Mouse (Mus musculus): ENCODE data around the gene Htr6. TPM values are rescaled to one million over a fixed set of nuclear protein-coding genes. Genes with fewer than 3 reads are reported as not detected.

Htr6 gene
- polyA plus RNA-seq, 1 experiment from 2014 or later = not detected

- peaks cover 31% of the 10 kb centered on the region for H3K27me3 ChIP-seq
- no peak overlapping the region for H3K27ac ChIP-seq
- no peak overlapping the region for H3K4me3 ChIP-seq
- 73% methylated on average over 4 of the region's 4 CpGs for WGBS
- H3K36me3 ChIP-seq = no peaks in the 10 kb centered on the region
- no peak for ATAC-seq (replicated peaks; ENCODE audit: insufficient number of reproducible peaks, insufficient read depth, low FRiP score, low read depth)
- peaks cover 28% of the 10 kb centered on the region for H3K4me1 ChIP-seq (replicated peaks)
- no peaks in the 10 kb centered on the region for H3K9me3 ChIP-seq (replicated peaks)
- H3K9ac ChIP-seq = no peak overlapping the region
- H3K4me2 ChIP-seq = no peak overlapping the region
Observed at GRCm38 (mm10) chr4:139086984-139087383, 11.6 kb upstream of the Htr6 start.

DNA sequence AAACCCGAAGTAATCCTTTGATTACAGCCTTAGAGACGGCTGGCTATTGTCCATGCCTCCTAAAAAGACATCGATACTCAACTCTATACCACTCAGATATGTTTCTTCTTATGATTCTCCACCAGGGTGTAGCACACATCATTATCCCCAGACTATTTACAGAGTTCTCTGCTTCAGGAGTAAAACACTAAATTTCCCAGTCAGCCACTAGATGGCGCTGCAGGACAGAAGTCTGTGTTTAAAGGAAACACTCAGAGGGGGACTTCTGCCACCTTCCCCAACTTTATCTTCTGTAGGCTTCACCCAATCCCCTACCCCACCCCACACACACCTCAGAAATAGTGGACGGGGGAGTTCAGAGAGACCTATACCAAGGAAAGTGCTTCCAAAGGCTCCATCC, 10.7 kb upstream of the Htr6 start:
- Histone ChIP-seq H3K9ac (no peak overlapping the region), H3K4me3 (no peak overlapping the region), H3K27ac (no peak overlapping the region), H3K36me3 (no peaks in the 10 kb centered on the region), H3K27me3 (peaks cover 30% of the 10 kb centered on the region), H3K9me3 (replicated peaks) (no peaks in the 10 kb centered on the region), H3K4me2 (no peak overlapping the region), H3K4me1 (replicated peaks) (peaks cover 22% of the 10 kb centered on the region)
- WGBS = 13% methylated on average over 5 of the region's 5 CpGs
- no peak for ATAC-seq (replicated peaks; ENCODE audit: insufficient number of reproducible peaks, insufficient read depth, low FRiP score, low read depth)

DNA sequence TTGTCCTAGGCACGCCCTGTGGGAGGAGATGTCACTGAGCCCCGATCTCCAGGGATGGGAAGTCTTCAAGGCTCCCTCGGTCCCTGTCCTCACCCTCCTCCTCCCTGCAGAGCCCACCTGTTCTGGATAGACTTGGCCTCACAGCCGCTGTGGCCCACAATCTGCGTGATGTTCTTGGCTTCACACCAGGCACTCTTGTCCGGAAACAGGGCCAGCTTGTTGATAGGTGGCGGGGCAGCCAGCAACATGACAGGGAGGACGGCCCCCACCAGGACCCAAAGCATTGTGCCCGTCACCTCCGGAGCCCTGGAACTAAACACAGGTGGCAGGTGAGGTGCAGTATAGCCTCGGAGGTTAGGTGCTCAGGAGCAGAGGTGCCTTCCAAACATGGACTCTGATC, 10.0 kb upstream of the Htr6 start:
- ATAC-seq (replicated peaks; ENCODE audit: insufficient number of reproducible peaks, insufficient read depth, low FRiP score, low read depth) = no peak
- Histone ChIP-seq H3K9me3 (replicated peaks) (no peaks in the 10 kb centered on the region), H3K4me2 (no peak overlapping the region), H3K27me3 (peaks cover 24% of the 10 kb centered on the region), H3K27ac (no peak overlapping the region), H3K36me3 (no peaks in the 10 kb centered on the region), H3K9ac (no peak overlapping the region), H3K4me1 (replicated peaks) (peaks cover 22% of the 10 kb centered on the region), H3K4me3 (no peak overlapping the region)
- WGBS = 67% methylated on average over 11 of the region's 11 CpGs

DNA sequence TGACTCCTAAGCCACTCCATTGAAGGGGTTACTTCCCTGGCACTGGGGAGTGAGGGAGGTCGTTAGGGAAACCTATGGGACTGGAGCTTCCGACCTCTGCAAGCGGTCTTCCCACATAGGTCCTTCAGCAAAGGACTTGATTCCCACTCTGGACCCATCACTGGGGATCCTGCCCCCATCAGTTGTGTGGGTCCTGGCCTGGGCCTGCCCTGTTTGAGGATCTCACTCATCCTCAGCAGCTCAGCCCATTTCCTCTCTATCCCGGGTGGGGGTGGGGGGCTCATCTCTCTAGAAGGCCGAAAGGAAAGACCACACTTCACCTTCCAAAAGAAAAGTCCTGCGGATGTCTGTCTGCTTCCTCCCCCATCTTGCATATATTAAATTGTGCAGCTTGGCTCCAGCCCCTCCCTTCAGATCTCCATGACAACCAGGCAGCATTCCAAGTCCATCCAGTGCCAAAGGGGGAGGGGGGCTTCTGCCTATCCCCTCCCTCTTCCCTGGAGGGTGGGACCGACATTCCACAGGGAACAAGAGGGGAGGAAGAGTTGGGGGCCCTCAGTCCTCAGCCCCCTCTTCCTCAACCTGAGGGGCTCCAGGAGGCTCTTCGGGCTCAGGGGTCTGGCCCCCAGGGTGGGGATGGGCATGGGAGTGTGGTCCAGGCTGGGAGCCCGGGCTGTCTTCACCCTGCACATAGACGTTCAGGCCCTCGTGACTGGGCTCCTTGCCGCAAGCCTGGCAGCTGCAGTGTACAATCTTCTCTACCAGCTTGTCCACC, 7.6 kb upstream of the Htr6 start:
- Histone ChIP-seq H3K36me3 (no peaks in the 10 kb centered on the region), H3K4me3 (no peak overlapping the region), H3K4me1 (replicated peaks) (peaks cover 11% of the 10 kb centered on the region), H3K9me3 (replicated peaks) (no peaks in the 10 kb centered on the region), H3K9ac (no peak overlapping the region), H3K4me2 (no peak overlapping the region), H3K27ac (no peak overlapping the region), H3K27me3 (peaks cover 25% of the 10 kb centered on the region)
- 37% methylated on average over 12 of the region's 12 CpGs for WGBS
- ATAC-seq (replicated peaks; ENCODE audit: insufficient number of reproducible peaks, insufficient read depth, low FRiP score, low read depth) = 0 out of 2 replicates have a peak, but pooled peaks have one; percentile 8

DNA sequence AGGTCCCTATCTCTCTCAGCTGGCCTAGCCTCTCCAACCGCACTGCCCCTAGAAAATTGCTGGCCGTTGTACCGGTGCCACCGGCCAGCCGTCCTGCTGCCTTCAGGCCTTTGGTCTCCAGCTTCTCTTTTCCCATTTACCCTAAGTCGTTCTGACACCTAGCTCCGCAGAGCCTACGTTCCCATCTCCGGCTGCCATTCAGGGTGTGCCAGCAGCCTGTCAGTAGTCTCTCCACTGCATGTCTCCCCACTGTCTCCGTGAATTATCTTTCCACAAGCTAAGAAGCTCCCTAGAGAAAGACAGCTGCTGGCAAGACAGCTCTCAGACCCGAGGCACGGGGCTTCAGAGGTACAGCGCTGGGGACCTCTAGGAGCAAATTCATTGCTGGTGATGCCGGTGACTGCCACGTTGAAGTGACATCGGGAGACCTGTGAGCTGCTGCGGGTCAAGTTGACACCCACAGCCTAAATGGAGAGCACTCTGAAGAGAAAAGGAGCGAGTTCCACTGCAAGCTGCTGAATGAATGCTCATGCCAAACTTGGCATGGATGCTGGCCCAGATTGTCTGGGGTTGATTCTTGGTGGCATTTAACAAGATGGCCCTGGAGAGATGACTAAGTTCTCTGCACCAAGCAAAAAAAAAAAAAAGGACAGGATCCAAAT, 6.0 kb upstream of the Htr6 start:
- Histone ChIP-seq H3K9ac (no peak overlapping the region), H3K9me3 (replicated peaks) (no peaks in the 10 kb centered on the region), H3K4me2 (no peak overlapping the region), H3K4me1 (replicated peaks) (peaks cover 11% of the 10 kb centered on the region), H3K4me3 (no peak overlapping the region), H3K36me3 (no peaks in the 10 kb centered on the region), H3K27me3 (peaks cover 31% of the 10 kb centered on the region), H3K27ac (no peak overlapping the region)
- WGBS = 65% methylated on average over 18 of the region's 18 CpGs
- ATAC-seq (replicated peaks; ENCODE audit: insufficient number of reproducible peaks, insufficient read depth, low FRiP score, low read depth) = no peak

GRCm38 (mm10) chr4:139080259-139080658, 4.9 kb upstream of the Htr6 start:
- Histone ChIP-seq H3K27me3 (peaks cover 43% of the 10 kb centered on the region), H3K4me3 (no peak overlapping the region), H3K4me1 (replicated peaks) (peaks cover 17% of the 10 kb centered on the region), H3K27ac (no peak overlapping the region), H3K36me3 (no peaks in the 10 kb centered on the region), H3K9ac (no peak overlapping the region), H3K4me2 (no peak overlapping the region), H3K9me3 (replicated peaks) (no peaks in the 10 kb centered on the region)
- 61% methylated on average over 7 of the region's 7 CpGs for WGBS
- ATAC-seq (replicated peaks; ENCODE audit: insufficient number of reproducible peaks, insufficient read depth, low FRiP score, low read depth) = no peak

DNA sequence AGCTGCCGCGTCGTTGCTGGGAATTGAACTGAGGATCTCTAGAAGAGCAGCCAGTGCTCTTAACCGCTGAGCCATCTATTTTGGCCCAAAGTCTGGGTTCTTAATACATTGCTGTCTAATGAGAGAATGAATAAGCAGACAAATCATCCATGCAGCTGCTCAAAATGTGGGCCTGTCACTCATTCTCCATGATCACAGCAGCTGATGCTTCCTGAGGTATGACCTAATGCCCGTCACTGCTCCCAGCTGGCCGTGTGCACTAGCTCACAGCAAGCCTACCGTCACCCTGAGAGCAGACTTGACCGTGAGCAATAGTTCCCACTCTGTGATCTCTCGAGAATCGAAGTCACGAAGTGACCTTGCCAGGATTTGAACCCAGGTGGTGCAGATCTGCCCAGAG, 4.1 kb upstream of the Htr6 start:
- Histone ChIP-seq H3K4me2 (no peak overlapping the region), H3K27me3 (peaks cover 51% of the 10 kb centered on the region), H3K27ac (no peak overlapping the region), H3K36me3 (no peaks in the 10 kb centered on the region), H3K4me3 (no peak overlapping the region), H3K9me3 (replicated peaks) (no peaks in the 10 kb centered on the region), H3K4me1 (replicated peaks) (peaks cover 25% of the 10 kb centered on the region), H3K9ac (no peak overlapping the region)
- 77% methylated on average over 11 of the region's 11 CpGs for WGBS
- no peak for ATAC-seq (replicated peaks; ENCODE audit: insufficient number of reproducible peaks, insufficient read depth, low FRiP score, low read depth)

DNA sequence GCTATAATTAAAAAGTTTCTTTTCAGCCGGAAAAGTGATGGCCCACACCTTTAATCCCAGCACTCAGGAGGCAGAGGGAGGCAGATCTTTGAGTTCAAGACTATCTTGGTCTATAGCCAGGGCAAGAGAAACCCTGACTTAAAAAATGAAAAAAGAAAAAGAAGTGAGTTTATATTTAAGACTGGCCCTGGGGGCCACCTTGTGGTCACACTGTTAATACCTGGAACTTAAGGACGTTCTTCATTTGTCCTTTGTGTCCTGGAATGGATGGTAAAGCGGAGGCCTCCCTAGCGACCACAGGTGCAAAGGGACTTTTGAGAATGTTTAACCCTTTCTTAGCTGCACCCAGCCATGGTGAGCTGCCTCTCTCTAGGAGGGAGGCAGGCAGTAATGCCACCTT, 3.4 kb upstream of the Htr6 start:
- 18% methylated on average over 4 of the region's 4 CpGs for WGBS
- Histone ChIP-seq H3K4me2 (no peak overlapping the region), H3K27ac (no peak overlapping the region), H3K27me3 (peaks cover 58% of the 10 kb centered on the region), H3K4me1 (replicated peaks) (peaks cover 28% of the 10 kb centered on the region), H3K9ac (no peak overlapping the region), H3K9me3 (replicated peaks) (no peaks in the 10 kb centered on the region), H3K36me3 (no peaks in the 10 kb centered on the region), H3K4me3 (no peak overlapping the region)
- no peak for ATAC-seq (replicated peaks; ENCODE audit: insufficient number of reproducible peaks, insufficient read depth, low FRiP score, low read depth)

- ATAC-seq (replicated peaks; ENCODE audit: insufficient number of reproducible peaks, insufficient read depth, low FRiP score, low read depth) = no peak
- 30% methylated on average over 2 of the region's 2 CpGs for WGBS
- Histone ChIP-seq H3K4me2 (no peak overlapping the region), H3K9ac (no peak overlapping the region), H3K27ac (no peak overlapping the region), H3K27me3 (peaks cover 62% of the 10 kb centered on the region), H3K9me3 (replicated peaks) (no peaks in the 10 kb centered on the region), H3K4me3 (no peak overlapping the region), H3K4me1 (replicated peaks) (peaks cover 25% of the 10 kb centered on the region), H3K36me3 (no peaks in the 10 kb centered on the region)
Observed at GRCm38 (mm10) chr4:139078313-139078712, 2.9 kb upstream of the Htr6 start.

GRCm38 (mm10) chr4:139075915-139076314, 545 bp upstream of the Htr6 start:
- peaks cover 67% of the 10 kb centered on the region for H3K27me3 ChIP-seq
- WGBS = 14% methylated on average over 5 of the region's 5 CpGs
- H3K4me2 ChIP-seq = peak overlapping the region; percentile 95

DNA sequence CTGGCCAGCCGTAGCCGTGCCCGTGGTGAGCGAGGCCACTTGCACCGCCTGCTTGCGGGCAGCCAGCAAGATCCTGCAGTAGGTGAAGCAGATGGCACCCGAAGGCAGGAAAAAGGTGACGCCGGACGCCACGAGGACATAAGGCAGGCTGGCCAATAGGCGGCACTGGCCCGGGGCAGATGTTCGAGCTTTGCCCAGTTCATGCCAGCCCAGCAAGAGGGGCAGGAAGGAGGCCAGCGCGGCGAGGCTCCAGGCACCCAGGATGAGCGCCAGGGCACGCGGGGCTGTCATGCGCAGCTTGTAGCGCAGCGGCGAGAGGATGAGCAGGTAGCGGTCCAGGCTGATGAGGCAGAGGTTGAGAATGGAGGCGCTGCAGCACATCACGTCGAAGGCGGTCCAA, 1.3 kb downstream of the Htr6 start:
- Histone ChIP-seq H3K9me3 (replicated peaks) (no peaks in the 10 kb centered on the region), H3K27ac (no peak overlapping the region), H3K4me3 (peak overlapping the region; percentile 53), H3K27me3 (peaks cover 78% of the 10 kb centered on the region), H3K36me3 (no peaks in the 10 kb centered on the region), H3K4me2 (peak overlapping the region; percentile 95), H3K9ac (no peak overlapping the region), H3K4me1 (replicated peaks) (peaks cover 17% of the 10 kb centered on the region)
- no peak for ATAC-seq (replicated peaks; ENCODE audit: insufficient number of reproducible peaks, insufficient read depth, low FRiP score, low read depth)
- WGBS = 17% methylated on average over 29 of the region's 29 CpGs

More at GRCm38 (mm10) chr4:139075915-139076314, 545 bp upstream of the Htr6 start:
- H3K9me3 ChIP-seq (replicated peaks) = no peaks in the 10 kb centered on the region
- ATAC-seq (replicated peaks; ENCODE audit: insufficient number of reproducible peaks, insufficient read depth, low FRiP score, low read depth) = no peak
- H3K9ac ChIP-seq = no peak overlapping the region
- H3K36me3 ChIP-seq = no peaks in the 10 kb centered on the region
- no peak overlapping the region for H3K27ac ChIP-seq
- H3K4me1 ChIP-seq (replicated peaks) = peaks cover 17% of the 10 kb centered on the region
- peak overlapping the region; percentile 53 for H3K4me3 ChIP-seq

DNA sequence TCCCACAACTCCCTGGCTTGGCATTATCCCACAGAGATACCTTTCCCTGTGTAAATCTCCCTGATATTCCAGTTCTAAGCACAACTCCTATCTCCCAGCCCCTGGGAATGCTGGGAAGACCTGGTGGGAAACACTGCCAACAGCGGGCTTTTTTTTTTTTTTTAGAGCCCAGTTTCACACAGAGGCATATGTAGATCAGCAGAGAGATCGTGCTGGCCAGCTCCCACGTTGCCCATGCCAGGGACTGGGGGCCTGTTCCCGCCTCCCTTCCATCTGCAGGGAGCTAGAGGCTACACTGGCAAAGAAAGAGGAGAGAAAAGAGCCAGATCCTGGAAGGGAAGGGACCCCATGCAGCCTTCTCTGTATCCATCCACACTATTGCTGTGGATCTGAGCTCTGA, 7.1 kb downstream of the Htr6 start:
- ATAC-seq (replicated peaks; ENCODE audit: insufficient number of reproducible peaks, insufficient read depth, low FRiP score, low read depth) = no peak

More for the DNA sequence above, 7.1 kb downstream of the Htr6 start:
- no peak overlapping the region for H3K9ac ChIP-seq
- peaks cover 47% of the 10 kb centered on the region for H3K27me3 ChIP-seq
- no peaks in the 10 kb centered on the region for H3K9me3 ChIP-seq (replicated peaks)
- H3K27ac ChIP-seq = no peak overlapping the region
- H3K4me3 ChIP-seq = no peak overlapping the region
- WGBS = 33% methylated on average over 4 of the region's 4 CpGs
- no peaks in the 10 kb centered on the region for H3K36me3 ChIP-seq
- no peaks in the 10 kb centered on the region for H3K4me1 ChIP-seq (replicated peaks)
- no peak overlapping the region for H3K4me2 ChIP-seq

Data from heart, embryonic 15.5 days (tissue).